Mouse (Mus musculus) layer of hippocampus, adult 11-12 months (tissue): ENCODE data around the gene Tceanc.

Experiments
- DNase-seq: peaks from one replicate; pipeline ENCODE4 v3.0.0; 2022; ENCODE audit warnings: low spot score

The Tceanc gene

GRCm38 (mm10) chrX:166479365-166479983, 38.9 kb downstream of the Tceanc start, which contains the start of gene Rab9:
Rab9 (minus strand) TSS chrX:166479867.
- peak; percentile 90 for DNase-seq

GRCm38 (mm10) chrX:166478631-166479364, 39.6 kb downstream of the Tceanc start:
- DNase-seq, result peak; percentile 6

DNA sequence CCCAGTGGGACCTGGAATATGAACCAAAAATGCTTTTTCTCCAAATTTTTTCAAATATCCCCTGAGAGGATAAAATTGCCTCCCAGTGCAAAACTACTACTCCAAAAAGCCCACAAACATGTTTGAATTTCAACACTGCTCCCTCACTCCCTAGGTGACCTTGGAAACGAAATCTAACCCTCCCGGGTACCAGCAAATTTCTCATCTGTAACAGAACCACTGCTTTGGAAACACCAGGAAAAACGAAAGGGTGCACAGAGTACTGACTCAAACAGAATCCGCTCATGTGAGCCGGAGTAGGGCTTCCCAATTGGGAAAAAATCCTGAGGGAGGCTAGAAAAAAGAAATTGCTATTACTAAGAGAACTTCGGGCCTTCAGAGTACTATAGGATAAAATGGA, 41.0 kb downstream of the Tceanc start:
- no peak for DNase-seq

GRCm38 (mm10) chrX:166472612-166473011, 45.8 kb downstream of the Tceanc start:
- no peak for DNase-seq

DNA sequence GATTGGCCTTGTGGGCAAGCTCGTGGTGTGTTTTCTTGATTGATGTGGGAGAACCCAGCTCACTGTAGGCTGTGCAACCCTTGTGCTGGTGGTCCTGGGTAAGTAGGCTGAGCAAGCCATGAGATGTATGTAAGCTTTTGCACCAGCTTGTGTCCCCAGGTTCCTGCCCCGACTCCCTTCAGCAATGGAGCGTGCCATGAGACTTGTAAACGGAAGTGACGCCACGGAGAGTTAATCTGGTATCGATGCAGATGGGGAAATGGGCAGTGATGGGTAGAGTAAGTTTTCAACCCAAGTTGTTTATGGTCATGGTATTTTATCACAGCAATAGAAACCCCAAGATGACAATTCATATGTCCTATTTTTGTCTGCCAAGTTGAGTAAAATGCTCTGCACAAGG, 50.0 kb downstream of the Tceanc start:
- DNase-seq, result no peak

GRCm38 (mm10) chrX:166455525-166455924, 62.8 kb downstream of the Tceanc start:
- no peak for DNase-seq

- DNase-seq, result no peak
Observed at GRCm38 (mm10) chrX:166454331-166454730, 64.0 kb downstream of the Tceanc start.

- no peak for DNase-seq
Observed at GRCm38 (mm10) chrX:166453532-166453931, 64.8 kb downstream of the Tceanc start.
